Mouse (Mus musculus): ENCODE results near the gene Vps51.

GRCm38 (mm10) chr19:6040002-6040401, 37.0 kb downstream of the Vps51 start:
- TF ChIP-seq POLR2A (IDR thresholded peaks at IDR 0.05; ENCODE audit: borderline replicate concordance, extremely low read depth, insufficient read depth, insufficient read length, poor library complexity, severe bottlenecking) (no peak), CTCF (IDR thresholded peaks at IDR 0.05; ENCODE audit: borderline replicate concordance, extremely low read depth, insufficient read depth, insufficient read length) (no peak)
